Mouse (Mus musculus): ENCODE measurements around the gene Plpp3. TPM values are rescaled to one million over a fixed set of nuclear protein-coding genes. Genes with fewer than 3 reads are reported as not detected.

Gene Plpp3
- polyA plus RNA-seq, 1 experiment from 2014 or later, result 70.9 TPM

GRCm38 (mm10) chr4:105160470-105160869 lies 3.3 kb downstream of the Plpp3 start:
- WGBS, result 80% methylated on average over 6 of the region's 6 CpGs
- ATAC-seq (ENCODE audit: low read depth), result no peak
- peak overlapping the region; percentile 79 for H3K4me2 ChIP-seq
- H3K9me3 ChIP-seq, result no peaks in the 10 kb centered on the region
- H3K4me1 ChIP-seq (replicated peaks), result peaks cover 62% of the 10 kb centered on the region
- H3K9ac ChIP-seq, result peak overlapping the region; percentile 46
- no peaks in the 10 kb centered on the region for H3K36me3 ChIP-seq
- no peak overlapping the region for H3K27ac ChIP-seq (replicated peaks)
- no peaks in the 10 kb centered on the region for H3K27me3 ChIP-seq
- H3K4me3 ChIP-seq, result peak overlapping the region; percentile 87

GRCm38 (mm10) chr4:105162014-105162413 lies 4.9 kb downstream of the Plpp3 start:
- H3K4me2 ChIP-seq, result peak overlapping the region; percentile 79
- no peak for ATAC-seq (ENCODE audit: low read depth)
- no peaks in the 10 kb centered on the region for H3K27me3 ChIP-seq
- no peaks in the 10 kb centered on the region for H3K36me3 ChIP-seq
- no peak overlapping the region for H3K9ac ChIP-seq
- H3K9me3 ChIP-seq, result no peaks in the 10 kb centered on the region
- WGBS, result 58% methylated on average over 6 of the region's 6 CpGs
- peaks cover 57% of the 10 kb centered on the region for H3K4me1 ChIP-seq (replicated peaks)
- no peak overlapping the region for H3K27ac ChIP-seq (replicated peaks)
- no peak overlapping the region for H3K4me3 ChIP-seq

- Histone ChIP-seq H3K27me3 (no peaks in the 10 kb centered on the region), H3K36me3 (no peaks in the 10 kb centered on the region), H3K9me3 (no peaks in the 10 kb centered on the region), H3K4me1 (replicated peaks) (peaks cover 59% of the 10 kb centered on the region), H3K4me2 (peak overlapping the region; percentile 79), H3K27ac (replicated peaks) (no peak overlapping the region), H3K4me3 (no peak overlapping the region), H3K9ac (no peak overlapping the region)
- 72% methylated on average over 2 of the region's 2 CpGs for WGBS
- no peak for ATAC-seq (ENCODE audit: low read depth)
These were observed 5.5 kb downstream of the Plpp3 start for GRCm38 (mm10) chr4:105162676-105163075.

- WGBS, result 70% methylated on average over 4 of the region's 4 CpGs
- ATAC-seq (ENCODE audit: low read depth), result no peak
These were observed 6.8 kb downstream of the Plpp3 start for GRCm38 (mm10) chr4:105163981-105164411.

GRCm38 (mm10) chr4:105164952-105165351 lies 7.8 kb downstream of the Plpp3 start:
- no peak overlapping the region for H3K4me2 ChIP-seq
- ATAC-seq (ENCODE audit: low read depth), result no peak
- no peaks in the 10 kb centered on the region for H3K27me3 ChIP-seq
- H3K4me3 ChIP-seq, result no peak overlapping the region
- 94% methylated on average over 6 of the region's 6 CpGs for WGBS
- H3K27ac ChIP-seq (replicated peaks), result no peak overlapping the region
- H3K9me3 ChIP-seq, result no peaks in the 10 kb centered on the region
- H3K9ac ChIP-seq, result no peak overlapping the region
- H3K36me3 ChIP-seq, result no peaks in the 10 kb centered on the region
- peaks cover 65% of the 10 kb centered on the region for H3K4me1 ChIP-seq (replicated peaks)

More at GRCm38 (mm10) chr4:105163981-105164411, 6.8 kb downstream of the Plpp3 start:
- Histone ChIP-seq H3K4me1 (replicated peaks) (peaks cover 64% of the 10 kb centered on the region), H3K9me3 (no peaks in the 10 kb centered on the region), H3K27ac (replicated peaks) (no peak overlapping the region), H3K9ac (no peak overlapping the region), H3K27me3 (no peaks in the 10 kb centered on the region), H3K4me3 (no peak overlapping the region), H3K36me3 (no peaks in the 10 kb centered on the region), H3K4me2 (no peak overlapping the region)

- H3K27me3 ChIP-seq, result no peaks in the 10 kb centered on the region
- no peaks in the 10 kb centered on the region for H3K36me3 ChIP-seq
- no peaks in the 10 kb centered on the region for H3K9me3 ChIP-seq
- no peak for ATAC-seq (ENCODE audit: low read depth)
- H3K4me3 ChIP-seq, result no peak overlapping the region
- 21% methylated on average over 7 of the region's 7 CpGs for WGBS
- H3K27ac ChIP-seq (replicated peaks), result peak overlapping the region; percentile 83
- no peak overlapping the region for H3K9ac ChIP-seq
- peaks cover 51% of the 10 kb centered on the region for H3K4me1 ChIP-seq (replicated peaks)
- H3K4me2 ChIP-seq, result peak overlapping the region; percentile 40
These were observed 12.0 kb downstream of the Plpp3 start for GRCm38 (mm10) chr4:105169093-105169571.

GRCm38 (mm10) chr4:105169826-105170810 lies 13.0 kb downstream of the Plpp3 start:
- H3K4me3 ChIP-seq, result no peak overlapping the region
- H3K4me2 ChIP-seq, result peak overlapping the region; percentile 40
- H3K9ac ChIP-seq, result 0 out of 2 replicates have a peak overlapping the region, but pooled peaks have one; percentile 26
- 20% methylated on average over 16 of the region's 16 CpGs for WGBS
- peaks cover 56% of the 10 kb centered on the region for H3K4me1 ChIP-seq (replicated peaks)
- no peaks in the 10 kb centered on the region for H3K36me3 ChIP-seq
- H3K27ac ChIP-seq (replicated peaks), result peak overlapping the region; percentile 83
- no peaks in the 10 kb centered on the region for H3K27me3 ChIP-seq
- no peaks in the 10 kb centered on the region for H3K9me3 ChIP-seq
- ATAC-seq (ENCODE audit: low read depth), result peak; percentile 20; the same call in 1 of the 2 replicates

- no peak overlapping the region for H3K4me3 ChIP-seq
- H3K4me2 ChIP-seq, result peak overlapping the region; percentile 40
- no peaks in the 10 kb centered on the region for H3K27me3 ChIP-seq
- H3K36me3 ChIP-seq, result no peaks in the 10 kb centered on the region
- 21% methylated on average over 9 of the region's 9 CpGs for WGBS
- H3K27ac ChIP-seq (replicated peaks), result peak overlapping the region; percentile 83
- peaks cover 62% of the 10 kb centered on the region for H3K4me1 ChIP-seq (replicated peaks)
- 0 out of 2 replicates have a peak overlapping the region, but pooled peaks have one; percentile 26 for H3K9ac ChIP-seq
- H3K9me3 ChIP-seq, result no peaks in the 10 kb centered on the region
- ATAC-seq (ENCODE audit: low read depth), result peak; percentile 90
These were observed 13.8 kb downstream of the Plpp3 start for GRCm38 (mm10) chr4:105170811-105171401.

GRCm38 (mm10) chr4:105171432-105171831 lies 14.3 kb downstream of the Plpp3 start:
- H3K27me3 ChIP-seq, result no peaks in the 10 kb centered on the region
- peak overlapping the region; percentile 83 for H3K27ac ChIP-seq (replicated peaks)
- H3K4me3 ChIP-seq, result no peak overlapping the region
- ATAC-seq (ENCODE audit: low read depth), result no peak
- no peak overlapping the region for H3K9ac ChIP-seq
- H3K4me1 ChIP-seq (replicated peaks), result peaks cover 66% of the 10 kb centered on the region
- WGBS, result 60% methylated on average over 3 of the region's 3 CpGs
- no peaks in the 10 kb centered on the region for H3K36me3 ChIP-seq
- H3K9me3 ChIP-seq, result no peaks in the 10 kb centered on the region
- peak overlapping the region; percentile 40 for H3K4me2 ChIP-seq

- no peak overlapping the region for H3K9ac ChIP-seq
- no peak overlapping the region for H3K4me2 ChIP-seq
- H3K27me3 ChIP-seq, result no peaks in the 10 kb centered on the region
- WGBS, result 89% methylated on average over 4 of the region's 4 CpGs
- ATAC-seq (ENCODE audit: low read depth), result no peak
- peak overlapping the region; percentile 71 for H3K27ac ChIP-seq (replicated peaks)
- no peaks in the 10 kb centered on the region for H3K9me3 ChIP-seq
- H3K4me3 ChIP-seq, result no peak overlapping the region
- peaks cover 67% of the 10 kb centered on the region for H3K4me1 ChIP-seq (replicated peaks)
- no peaks in the 10 kb centered on the region for H3K36me3 ChIP-seq
These were observed 17.6 kb downstream of the Plpp3 start for GRCm38 (mm10) chr4:105174778-105175177.

GRCm38 (mm10) chr4:105175255-105176035 lies 18.3 kb downstream of the Plpp3 start:
- no peaks in the 10 kb centered on the region for H3K27me3 ChIP-seq
- no peak overlapping the region for H3K9ac ChIP-seq
- WGBS, result 54% methylated on average over 16 of the region's 16 CpGs

More at GRCm38 (mm10) chr4:105175255-105176035, 18.3 kb downstream of the Plpp3 start:
- peak overlapping the region; percentile 71 for H3K27ac ChIP-seq (replicated peaks)
- H3K9me3 ChIP-seq, result no peaks in the 10 kb centered on the region
- peak; percentile 52 for ATAC-seq (ENCODE audit: low read depth)
- no peaks in the 10 kb centered on the region for H3K36me3 ChIP-seq
- no peak overlapping the region for H3K4me3 ChIP-seq
- H3K4me1 ChIP-seq (replicated peaks), result peaks cover 67% of the 10 kb centered on the region
- H3K4me2 ChIP-seq, result peak overlapping the region; percentile 9; the same call in 1 of the 2 replicates

Data from neural tube, embryonic 13.5 days (tissue).